Mouse (Mus musculus) yolk sac, embryonic 10.5 days (tissue): ENCODE measurements around the gene Ap3b2.
A peak's percentile ranks its signal among the peaks of the same experiment; 100 is the strongest.
"Not testable (repeated sequence)": the region's sequence is repeated elsewhere in the genome, so short reads cannot be mapped to it uniquely, and the experiment has no call there.

Experiments
- DNase-seq: peaks from one replicate; pipeline ENCODE4 v3.0.0-alpha.2; 2017; ENCODE audit warnings: low spot score

The Ap3b2 gene

GRCm38 (mm10) chr7:81493331-81494021, at the start of gene Ap3b2:
Gene Ap3b2 (minus strand): TSS chr7:81493925.
- DNase-seq, result peak; percentile 75

GRCm38 (mm10) chr7:81542934-81543333, 49.2 kb upstream of the Ap3b2 start:
- no peak for DNase-seq

- DNase-seq, result no peak
These were observed 48.3 kb upstream of the Ap3b2 start for GRCm38 (mm10) chr7:81541924-81542524.

GRCm38 (mm10) chr7:81540999-81541398, 47.3 kb upstream of the Ap3b2 start:
- DNase-seq, result no peak

- DNase-seq, result no peak
These were observed 45.8 kb upstream of the Ap3b2 start for GRCm38 (mm10) chr7:81539565-81539964.

- DNase-seq, result no peak
These were observed 44.4 kb upstream of the Ap3b2 start for GRCm38 (mm10) chr7:81538070-81538675.

GRCm38 (mm10) chr7:81536478-81536877, 42.8 kb upstream of the Ap3b2 start:
- no peak for DNase-seq

- DNase-seq, result no peak
These were observed 37.7 kb upstream of the Ap3b2 start for GRCm38 (mm10) chr7:81531462-81531861.

- no peak for DNase-seq
These were observed 35.2 kb upstream of the Ap3b2 start for GRCm38 (mm10) chr7:81528918-81529317.

GRCm38 (mm10) chr7:81523663-81524017, 29.9 kb upstream of the Ap3b2 start:
- no peak for DNase-seq

- peak; percentile 96 for DNase-seq
These were observed 29.4 kb upstream of the Ap3b2 start for GRCm38 (mm10) chr7:81523008-81523662.

GRCm38 (mm10) chr7:81516154-81517030, 22.7 kb upstream of the Ap3b2 start:
- no peak for DNase-seq

- no peak for DNase-seq
These were observed 21.3 kb upstream of the Ap3b2 start for GRCm38 (mm10) chr7:81514906-81515590.

- peak; percentile 53 for DNase-seq
These were observed 7.3 kb upstream of the Ap3b2 start for GRCm38 (mm10) chr7:81501050-81501449.

- no peak for DNase-seq
These were observed 4.5 kb upstream of the Ap3b2 start, which contains the start of gene BC048679 for GRCm38 (mm10) chr7:81498181-81498580. Gene BC048679 (minus strand): TSS chr7:81498281.

- no peak for DNase-seq
These were observed 3.4 kb upstream of the Ap3b2 start for GRCm38 (mm10) chr7:81497171-81497570.

GRCm38 (mm10) chr7:81492628-81493027, 1.1 kb downstream of the Ap3b2 start:
- DNase-seq, result no peak

GRCm38 (mm10) chr7:81489649-81490048, 4.1 kb downstream of the Ap3b2 start:
- no peak for DNase-seq

GRCm38 (mm10) chr7:81480800-81481199, 12.9 kb downstream of the Ap3b2 start:
- no peak for DNase-seq

- no peak for DNase-seq
These were observed 14.1 kb downstream of the Ap3b2 start for GRCm38 (mm10) chr7:81479531-81480090.

- DNase-seq, result not testable (repeated sequence)
These were observed 15.5 kb downstream of the Ap3b2 start for GRCm38 (mm10) chr7:81478261-81478660.
